Mouse (Mus musculus) MEL-GATA-1-ER (cell line): ENCODE results near the gene Jpt1.
A peak's percentile ranks its signal among the peaks of the same experiment; 100 is the strongest.
"Not testable (repeated sequence)": the region's sequence is repeated elsewhere in the genome, so short reads cannot be mapped to it uniquely, and the experiment has no call there.

Experiments used
- DNase-seq: peaks from one replicate; pipeline ENCODE4 v3.0.0-alpha.2; 2012; ENCODE audit warnings: low read depth; ENCODE audit errors: extremely low read depth

The Jpt1 gene

DNA sequence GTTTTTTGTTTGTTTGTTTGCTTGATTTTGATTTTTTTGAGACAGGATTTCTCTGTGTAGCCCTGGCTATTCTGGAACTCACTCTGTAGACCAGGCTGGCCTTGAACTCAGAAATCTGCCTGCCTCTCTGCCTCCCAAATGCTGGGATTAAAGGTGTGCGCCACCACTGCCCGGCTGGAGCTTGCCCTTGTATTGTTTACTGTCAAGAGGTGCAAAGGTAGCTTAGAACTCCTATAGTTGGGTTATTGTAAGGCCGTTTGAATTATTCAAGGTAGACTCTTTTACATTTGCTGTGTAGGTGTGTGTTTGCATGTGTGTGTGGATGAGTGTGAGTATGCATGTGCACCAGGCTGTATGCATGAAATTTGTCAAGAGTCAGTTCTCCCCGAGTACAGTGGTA is 37.6 kb downstream of the Jpt1 start:
- not testable (repeated sequence) for DNase-seq

DNA sequence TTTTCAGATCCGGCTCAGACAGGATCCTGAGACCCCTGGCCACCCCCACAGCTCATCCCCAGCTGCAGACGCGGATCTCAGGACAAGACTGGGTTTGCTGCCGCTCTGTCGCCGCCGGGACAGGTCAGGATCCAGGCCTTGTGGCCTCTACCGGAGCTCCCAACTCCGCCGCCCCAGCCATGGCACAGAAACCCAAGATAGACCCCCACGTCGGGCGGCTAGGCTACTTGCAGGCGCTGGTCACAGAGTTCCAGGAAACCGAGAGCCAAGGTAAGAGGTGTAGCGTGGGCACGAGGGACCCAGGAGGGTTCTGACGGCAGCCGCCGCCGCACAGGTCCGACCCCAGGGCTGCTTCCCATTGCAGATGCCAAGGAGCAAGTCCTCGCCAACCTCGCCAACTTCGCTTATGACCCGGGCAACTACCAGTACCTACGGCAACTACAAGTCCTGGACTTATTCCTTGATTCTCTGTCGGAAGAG is 38.4 kb downstream of the Jpt1 start:
- peak; percentile 19 for DNase-seq

DNA sequence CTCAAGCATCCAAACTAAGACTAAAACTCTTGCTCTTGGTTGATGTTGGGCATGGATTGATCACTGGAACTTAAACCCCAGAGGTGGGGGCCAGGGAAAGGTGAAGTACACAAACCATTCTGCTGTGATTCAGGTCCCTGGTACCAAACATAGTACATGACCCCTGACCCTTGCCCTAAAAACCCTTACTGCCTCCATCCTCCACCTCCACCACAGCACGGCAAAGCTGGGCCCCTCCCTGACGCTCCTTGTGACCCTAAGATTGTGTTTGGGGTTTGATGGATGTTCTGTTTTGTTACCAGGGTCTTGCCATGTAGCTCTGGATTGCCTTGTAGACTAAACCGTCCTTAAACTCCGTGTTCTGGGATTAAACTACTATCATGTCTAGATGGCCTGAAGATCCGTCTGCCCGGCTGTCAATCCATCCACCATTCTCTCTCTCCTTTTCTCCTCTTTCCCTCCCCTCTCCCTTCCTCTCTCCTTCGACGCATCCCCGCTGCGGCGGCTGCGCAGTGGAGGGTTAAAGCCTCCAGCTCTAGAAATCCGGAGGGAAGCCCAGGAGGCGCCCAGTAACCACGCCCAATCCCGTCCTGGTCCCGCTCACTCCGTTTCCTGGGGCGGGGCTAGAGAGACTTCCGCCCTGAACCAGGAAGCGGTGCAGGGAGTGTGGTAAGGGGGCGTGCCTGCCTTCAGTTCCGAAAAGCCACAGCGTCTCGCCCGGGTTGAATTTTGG is 39.0 kb downstream of the Jpt1 start, which contains the start of gene Armc7:
Gene Armc7 (plus strand): TSS at position 643 of the 733 bp plus-strand sequence.
- peak; percentile 92 for DNase-seq

DNA sequence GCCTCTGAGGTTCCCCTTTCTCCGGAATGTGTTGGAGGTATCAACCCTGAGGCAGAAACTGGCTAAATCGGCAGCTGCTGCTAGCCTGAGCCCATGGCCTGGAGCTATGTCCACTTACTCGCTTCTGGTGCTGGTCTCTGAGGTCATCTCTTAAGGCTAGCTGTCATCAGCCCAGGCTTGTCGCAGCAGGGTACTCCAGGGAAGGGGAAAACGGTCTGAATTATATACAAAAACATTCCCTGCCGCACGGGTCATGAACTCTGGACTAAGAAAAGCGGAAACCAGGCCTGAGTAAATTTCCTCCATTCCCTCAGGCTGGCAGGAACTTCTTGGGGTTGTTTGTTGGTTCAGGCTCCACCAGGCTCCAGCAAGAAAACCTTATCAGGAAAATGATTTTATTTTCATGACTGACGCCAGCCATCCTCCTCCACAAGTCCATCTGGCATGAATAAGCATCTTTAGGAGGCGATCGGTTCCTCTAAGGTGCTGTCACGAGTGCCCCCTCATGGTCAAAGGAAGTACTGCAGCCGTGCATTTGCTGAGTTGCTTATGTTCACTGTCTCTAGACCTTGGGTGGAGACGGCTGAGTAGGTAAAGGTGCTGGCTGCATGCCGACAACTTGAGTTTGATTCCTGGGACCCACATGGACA is 40.4 kb downstream of the Jpt1 start:
- peak; percentile 93 for DNase-seq

DNA sequence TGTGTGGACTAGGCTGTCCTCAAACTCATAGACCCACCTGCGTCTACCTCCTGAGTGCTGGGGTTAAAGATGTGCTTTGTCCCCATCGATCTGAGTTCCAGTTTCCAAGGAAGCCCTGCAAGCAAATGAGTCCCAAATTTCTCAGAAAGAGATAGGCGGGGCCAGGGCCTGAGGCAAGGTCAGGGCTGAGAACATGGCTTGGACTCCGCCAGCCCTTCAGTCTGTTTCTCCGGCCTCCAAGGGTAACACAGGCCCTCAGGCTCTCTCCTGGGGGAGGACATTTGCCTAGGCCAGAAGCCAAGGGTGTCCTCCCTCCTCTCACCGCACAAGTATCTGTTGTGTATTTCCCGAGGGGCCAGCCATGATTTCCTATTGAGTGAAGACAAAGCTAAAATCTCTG is 42.0 kb downstream of the Jpt1 start:
- DNase-seq: no peak

DNA sequence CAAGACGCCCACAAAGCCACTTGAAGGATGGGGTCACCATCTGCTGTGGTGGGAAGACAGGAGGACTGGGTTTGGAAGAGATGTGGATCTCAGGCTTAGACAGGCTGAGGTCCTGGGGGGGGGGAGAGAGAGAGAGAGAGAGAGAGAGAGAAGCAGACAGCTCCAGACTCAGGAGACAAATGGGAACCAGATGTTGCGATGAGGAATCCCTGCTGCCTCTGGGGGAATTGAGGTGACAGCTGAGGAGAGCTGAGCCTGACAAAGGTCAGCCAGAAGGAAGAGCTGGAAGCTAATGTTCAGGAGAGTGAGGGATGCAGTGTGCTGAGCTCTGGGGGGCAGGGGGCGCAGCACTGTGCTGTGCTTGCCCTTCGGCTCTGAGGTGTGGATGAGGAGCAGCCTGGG is 47.0 kb downstream of the Jpt1 start:
- DNase-seq: no peak

DNA sequence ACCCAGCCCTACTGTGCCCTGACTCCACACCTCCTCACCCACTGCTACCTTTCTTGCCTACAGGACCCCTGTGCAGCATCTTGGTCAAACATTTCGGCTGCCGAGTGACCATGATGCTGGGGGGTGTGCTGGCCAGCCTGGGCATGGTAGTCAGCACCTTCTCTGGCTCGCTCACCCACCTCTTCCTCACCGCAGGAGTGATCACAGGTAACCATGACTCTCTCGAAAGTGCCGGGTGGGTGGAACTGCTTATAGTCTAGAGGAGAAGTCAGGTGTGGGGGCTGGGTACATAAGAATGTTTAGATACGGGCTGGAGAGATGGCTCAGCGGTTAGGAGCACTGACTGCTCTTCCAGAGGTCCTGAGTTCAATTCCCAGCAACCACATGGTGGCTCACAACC is 49.3 kb downstream of the Jpt1 start:
- no peak for DNase-seq

DNA sequence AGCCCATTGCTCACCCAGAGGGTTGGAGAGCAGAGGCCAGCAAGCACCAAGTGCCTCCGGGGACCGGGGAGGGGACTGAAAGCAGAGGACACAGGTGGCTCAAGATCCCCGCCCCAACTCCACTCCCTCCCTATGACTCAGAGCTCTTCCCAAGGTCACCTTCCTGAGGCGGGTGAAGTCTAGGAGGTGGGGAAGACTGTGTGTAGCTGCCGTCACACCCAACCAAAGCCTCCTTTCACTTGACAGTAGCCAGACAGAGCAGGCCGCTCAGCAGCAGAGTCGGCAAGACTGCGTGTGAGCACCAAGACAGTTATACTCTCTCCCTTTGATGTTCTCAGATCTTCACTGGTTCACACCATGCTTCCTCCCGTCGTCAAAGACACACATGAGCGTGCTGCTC is 50.8 kb downstream of the Jpt1 start:
- no peak for DNase-seq

DNA sequence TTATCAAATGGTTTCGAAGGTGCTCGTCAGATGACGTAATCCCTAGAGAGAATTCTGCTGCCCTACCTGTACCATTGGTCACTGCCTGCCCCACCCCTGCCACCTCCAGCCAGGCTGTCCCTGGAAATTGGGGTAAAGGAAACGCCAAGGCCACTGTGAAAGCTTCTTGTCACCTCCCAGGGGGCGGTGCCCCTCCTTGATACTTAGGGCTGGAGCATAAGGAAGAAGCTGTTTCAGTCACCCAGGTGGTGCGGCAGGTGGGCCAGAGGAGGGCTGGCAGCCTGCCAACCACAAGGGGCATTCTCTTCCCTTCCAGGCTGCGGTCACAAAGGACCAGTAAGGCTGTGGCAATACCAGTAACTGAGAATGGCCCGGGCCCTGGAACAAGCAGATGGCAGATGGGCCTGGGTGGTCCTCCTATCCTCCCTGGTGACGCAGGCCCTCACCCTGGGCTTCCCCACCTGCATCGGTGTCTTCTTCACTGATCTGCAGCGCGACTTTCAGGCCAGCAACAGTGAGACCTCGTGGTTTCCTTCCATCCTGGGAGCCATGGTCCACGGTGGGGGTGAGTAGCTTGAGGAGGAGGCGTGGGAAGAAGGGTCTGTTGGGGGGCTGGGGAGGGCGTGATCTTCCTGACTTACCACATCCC is 51.8 kb downstream of the Jpt1 start, which contains the start of gene Slc16a5:
Gene Slc16a5 (plus strand): TSS at position 232 of the 649 bp plus-strand sequence.
- no peak for DNase-seq

DNA sequence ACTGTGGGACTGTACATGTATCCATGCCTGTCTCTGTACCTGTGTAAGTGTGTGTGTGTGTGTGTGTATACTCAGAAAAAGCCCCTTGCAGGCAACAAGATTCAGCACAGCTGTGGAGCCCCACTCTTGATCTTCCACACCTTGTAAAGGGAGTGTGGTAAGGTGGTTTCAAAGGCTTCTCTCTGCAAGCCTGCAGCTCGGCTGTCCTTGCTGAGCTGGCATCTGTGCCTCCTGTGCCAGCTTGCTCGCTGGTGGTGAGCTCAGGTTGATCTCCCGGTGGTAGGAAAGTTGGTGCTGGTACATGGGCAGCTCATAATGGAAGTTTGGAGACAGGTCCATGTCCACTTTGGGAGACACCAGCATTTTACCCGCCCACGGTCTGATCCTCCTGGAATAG is 52.3 kb downstream of the Jpt1 start:
- no peak for DNase-seq

DNA sequence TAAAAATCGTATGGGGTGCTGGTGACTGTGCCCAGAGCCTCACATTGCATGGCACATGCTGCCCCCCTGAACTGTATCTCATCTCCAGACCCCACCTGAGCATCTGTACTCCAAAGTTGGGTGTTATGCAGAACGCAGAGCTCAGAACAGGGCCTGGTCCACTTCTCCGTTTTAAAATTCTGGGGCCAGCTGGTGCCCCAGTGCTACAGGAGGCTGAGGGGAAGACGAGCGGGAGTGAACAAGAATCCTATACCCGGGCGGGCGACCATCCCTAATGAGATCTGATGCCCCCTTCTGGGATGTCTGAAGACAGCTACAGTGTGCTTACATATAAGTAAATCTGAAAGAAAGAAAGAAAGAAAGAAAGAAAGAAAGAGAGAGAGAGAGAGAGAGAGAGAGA is 53.2 kb downstream of the Jpt1 start:
- no peak for DNase-seq

DNA sequence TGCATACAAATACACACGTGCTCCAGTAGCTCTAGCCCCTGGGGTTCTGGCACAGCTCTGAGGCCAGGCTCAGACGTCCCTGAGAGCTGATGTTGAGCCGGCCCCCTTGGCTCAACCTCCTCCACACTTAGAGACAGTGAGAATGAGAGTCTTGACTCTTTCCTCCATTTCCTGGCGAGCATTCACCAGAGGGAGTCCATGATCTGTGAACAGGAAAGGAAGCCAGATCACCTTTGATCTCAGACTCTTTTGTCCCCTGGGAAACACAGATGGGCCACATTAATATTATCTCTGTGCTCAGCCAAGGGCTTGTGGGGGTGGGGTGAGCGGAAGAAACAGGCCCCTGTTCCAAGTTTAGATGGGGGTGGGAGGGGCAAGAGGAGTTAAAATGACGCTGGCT is 56.8 kb downstream of the Jpt1 start:
- no peak for DNase-seq

DNA sequence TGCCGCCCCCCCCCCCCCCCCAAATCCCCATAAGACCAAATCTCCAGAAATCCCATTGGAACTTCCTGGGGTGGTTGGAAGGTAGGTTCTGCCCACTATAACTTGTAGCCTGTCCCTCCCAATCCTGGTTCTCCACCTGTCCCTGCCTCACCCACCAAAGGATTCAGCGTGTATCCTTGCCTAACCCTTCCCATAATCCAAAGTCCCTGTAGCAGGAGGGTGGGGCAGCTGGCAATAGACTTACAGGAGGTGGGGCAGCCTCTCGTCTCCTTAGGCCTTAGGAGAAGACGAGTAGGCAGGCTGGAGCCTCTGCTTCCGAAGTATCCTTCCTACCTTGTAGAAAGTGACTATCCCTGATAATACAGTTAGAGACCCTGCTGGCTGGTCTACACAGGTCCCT is 58.0 kb downstream of the Jpt1 start:
- no peak for DNase-seq

DNA sequence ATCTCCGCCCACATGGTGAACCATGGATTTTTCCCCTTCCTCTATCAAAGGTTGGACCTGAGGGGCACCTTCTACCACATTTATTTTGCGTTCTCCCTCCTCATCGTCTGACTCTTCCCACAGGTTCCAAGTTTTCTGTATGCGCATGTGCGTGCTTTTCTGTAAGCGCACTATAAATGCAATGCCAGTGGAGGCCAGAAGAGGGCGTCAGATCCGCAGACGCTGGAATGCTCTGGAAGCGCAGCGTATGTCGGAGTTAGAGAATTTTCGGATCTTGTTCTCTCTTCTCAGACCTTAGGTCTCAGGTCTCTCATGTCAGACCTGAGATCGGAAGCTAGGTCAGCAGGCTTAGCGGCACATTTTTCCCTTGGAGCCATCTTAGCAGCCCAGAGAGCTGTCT is 58.6 kb downstream of the Jpt1 start:
- DNase-seq: no peak

DNA sequence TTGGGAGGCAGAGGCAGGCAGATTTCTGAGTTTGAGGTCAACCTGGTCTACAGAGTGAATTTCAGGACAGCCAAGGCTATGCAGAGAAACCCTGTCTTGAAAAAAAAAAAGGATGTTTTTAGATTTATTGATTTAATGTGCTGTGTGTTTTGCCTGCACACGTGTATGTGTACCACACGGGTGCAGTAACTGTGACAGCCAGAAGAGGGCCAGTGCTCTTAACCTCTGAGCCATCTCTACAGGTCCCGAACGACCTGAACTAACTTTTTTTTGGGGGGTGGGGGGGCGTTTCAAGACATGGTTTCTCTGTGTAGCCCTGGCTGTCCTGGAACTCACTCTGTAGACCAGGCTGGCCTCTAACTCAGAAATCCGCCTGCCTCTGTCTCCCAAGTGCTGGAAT is 59.4 kb downstream of the Jpt1 start:
- not testable (repeated sequence) for DNase-seq

DNA sequence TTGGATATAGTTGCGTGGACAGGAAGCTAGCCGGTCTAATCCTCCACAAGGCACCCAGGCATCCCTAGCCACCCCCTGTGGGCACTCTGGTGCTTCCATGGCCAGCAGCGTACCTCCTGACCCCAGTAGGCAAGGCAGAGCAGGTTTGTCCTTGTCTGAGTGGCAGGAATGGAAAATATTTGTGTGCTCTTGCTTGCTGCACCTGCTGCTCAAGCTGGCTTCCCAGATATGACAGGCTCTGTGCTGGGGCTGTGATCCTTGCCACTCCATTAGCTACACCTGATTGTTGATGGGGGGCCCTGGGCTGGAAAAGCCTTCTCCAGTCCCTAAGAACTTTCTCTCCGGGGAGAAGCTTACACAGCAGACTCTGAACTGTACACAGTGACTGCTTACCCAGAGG is 60.9 kb downstream of the Jpt1 start:
- no peak for DNase-seq

DNA sequence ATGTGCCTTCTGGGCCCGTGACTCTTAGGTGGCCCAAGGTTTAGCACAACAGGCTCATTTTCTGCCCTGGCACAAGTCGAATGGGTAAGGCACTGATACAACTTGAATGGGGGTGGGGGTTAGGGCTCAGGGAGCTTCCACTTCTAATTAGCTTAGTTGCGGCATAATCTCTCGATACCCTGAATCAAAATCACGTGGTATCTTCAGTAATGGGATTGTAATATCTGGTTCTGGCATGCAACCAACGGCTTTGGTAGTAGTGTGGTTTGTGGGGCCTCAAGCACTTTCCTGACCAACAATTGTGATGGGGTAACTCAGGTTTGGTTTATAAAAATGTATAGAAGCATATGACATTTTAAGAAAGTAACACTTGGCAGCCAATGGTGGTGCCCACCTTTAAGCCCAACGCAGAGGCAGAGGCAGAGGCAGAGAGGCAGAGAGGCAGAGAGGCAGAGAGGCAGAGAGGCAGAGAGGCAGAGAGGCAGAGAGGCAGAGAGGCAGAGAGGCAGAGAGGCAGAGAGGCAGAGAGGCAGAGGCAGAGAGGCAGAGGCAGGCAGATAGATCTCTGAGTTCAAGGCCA is 61.8 kb downstream of the Jpt1 start:
- DNase-seq: no peak

DNA sequence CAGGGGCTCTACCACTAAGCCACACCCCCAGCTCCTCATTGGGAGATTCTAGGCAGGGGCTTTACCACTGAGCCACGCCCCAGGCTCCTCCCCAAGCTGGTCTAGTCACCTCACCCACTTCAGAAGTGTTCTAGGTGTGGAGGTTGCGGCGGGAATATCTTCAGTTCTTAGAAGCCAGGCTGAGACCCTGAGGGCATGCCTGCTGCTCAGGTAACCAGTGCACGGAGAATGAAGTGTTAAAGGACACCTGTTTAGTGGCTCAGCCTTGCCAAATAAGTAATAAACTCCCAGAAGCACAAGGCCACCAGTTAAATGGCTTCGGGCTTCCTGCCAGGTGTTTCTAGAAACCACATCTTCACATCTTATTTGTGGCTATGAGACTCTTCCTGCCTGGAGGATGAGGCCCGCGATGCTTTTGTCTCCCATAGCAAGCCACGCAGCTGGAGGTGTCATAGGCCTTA is 62.4 kb downstream of the Jpt1 start:
- no peak for DNase-seq

DNA sequence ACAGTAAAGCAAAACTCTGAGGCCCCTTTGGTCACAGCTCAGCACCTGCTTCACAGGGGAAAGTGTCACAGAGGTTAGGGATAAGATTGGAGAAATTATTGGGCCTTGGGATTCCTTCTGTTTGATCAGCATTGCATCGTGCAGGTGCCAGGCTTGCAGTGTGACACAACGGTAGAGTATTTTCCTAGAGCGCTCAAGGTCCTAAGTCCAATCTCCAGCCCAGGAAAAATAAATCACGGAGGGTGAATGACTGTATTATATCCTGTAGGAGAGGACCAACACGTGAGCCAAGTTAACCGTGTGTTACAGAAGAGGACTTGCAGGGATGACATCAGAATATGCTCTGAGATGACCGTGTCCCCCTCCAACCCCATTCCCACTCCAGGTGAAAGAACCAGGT is 64.0 kb downstream of the Jpt1 start:
- DNase-seq: no peak

DNA sequence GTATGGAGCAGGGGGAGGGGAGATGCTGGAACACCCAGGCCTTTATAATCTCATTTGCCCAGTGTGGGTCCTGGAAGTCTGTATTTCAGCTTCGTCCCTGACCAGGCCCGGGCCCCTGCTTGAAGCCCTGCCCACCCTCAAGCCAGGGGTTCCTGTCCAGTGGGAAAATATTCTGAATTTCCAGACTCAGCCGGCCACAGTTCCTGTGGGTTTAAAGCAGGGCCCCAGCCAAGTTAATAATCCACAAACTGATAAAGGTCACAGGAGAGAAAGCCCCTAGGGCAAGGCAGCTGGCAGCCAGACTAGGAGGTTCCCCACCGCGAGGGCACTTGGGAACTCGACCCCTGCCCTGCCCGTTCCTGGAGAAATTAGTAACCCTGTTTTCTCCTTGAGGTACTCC is 65.2 kb downstream of the Jpt1 start:
- no peak for DNase-seq

DNA sequence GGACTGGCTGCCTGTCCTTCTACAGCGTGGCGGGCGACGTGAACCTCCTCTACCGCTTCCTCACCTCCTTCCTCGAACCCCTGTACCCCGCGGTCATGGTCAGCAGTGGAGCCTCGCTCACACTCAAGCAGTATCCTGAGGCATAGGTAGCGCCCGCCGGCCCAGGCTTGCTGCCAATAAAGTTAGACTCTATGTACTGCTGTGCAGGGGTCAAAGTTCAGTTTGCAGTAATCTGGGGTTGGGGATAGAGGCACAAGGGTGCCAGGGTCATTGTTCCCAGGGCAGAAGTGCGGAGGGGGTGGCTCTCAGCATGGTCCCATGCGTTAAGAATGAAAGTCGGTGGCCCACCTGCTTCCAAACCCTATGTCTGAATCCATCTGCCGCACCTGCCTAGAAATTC is 66.1 kb downstream of the Jpt1 start:
- DNase-seq: no peak
